Mouse (Mus musculus): ENCODE data around the gene Wbp2nl.
"Not testable (repeated sequence)": the region's sequence is repeated elsewhere in the genome, so short reads cannot be mapped to it uniquely, and the experiment has no call there.

The Wbp2nl gene

DNA sequence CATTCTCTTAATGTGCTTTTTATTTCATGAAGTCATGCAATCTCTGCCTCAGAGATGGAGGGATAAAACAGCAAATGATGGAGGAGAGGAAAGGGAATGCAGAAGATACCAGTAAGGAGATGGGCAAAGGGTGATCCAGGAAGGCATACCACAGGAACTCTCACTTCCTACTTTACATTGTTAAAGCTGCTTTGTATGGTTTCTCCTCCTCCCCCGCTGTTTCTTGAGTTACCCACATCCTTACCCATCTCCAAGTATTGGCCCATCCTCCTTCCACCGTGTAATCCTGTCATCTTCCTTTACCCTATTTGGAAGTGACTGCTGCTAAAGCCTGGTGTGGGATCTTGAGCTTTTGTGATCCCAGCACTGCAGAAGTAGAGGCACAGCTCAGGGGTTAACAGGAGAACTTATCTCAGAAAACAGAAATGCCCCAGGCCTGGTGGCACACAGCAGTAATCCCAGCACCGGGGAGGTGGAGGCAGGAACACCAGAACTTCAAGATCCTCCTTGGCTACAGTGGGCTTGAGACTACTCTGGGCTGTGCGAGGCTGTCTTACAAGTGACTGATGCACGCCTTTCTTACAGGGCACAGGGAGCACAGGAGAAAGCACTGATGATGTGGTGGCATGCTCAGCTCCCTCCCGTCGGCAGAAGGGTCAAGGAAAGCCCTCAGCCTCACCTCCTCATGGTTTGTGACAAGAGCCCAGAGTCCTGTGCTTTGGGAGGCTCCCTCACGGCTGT lies 49.7 kb downstream of the Wbp2nl start:
- no peak for DNase-seq (ENCODE audit: extremely low spot score, low spot score)

DNA sequence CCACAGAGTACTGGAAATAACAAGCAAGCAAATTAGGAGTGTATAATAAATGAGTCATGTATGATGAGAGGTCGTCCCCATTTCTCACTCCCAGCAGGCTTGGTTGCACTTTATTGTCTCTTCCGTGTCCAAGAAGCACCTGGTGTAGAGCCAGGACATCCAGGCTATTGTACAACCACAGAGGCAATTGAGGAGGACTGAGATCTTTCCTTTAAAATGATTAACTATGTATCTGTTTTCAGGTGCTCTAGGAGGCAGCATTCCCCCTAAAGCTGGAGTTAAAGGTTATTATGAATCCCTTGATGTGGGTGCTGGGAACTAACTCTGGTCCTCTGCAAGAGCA lies 50.2 kb downstream of the Wbp2nl start:
- no peak for DNase-seq (ENCODE audit: extremely low spot score, low spot score)

DNA sequence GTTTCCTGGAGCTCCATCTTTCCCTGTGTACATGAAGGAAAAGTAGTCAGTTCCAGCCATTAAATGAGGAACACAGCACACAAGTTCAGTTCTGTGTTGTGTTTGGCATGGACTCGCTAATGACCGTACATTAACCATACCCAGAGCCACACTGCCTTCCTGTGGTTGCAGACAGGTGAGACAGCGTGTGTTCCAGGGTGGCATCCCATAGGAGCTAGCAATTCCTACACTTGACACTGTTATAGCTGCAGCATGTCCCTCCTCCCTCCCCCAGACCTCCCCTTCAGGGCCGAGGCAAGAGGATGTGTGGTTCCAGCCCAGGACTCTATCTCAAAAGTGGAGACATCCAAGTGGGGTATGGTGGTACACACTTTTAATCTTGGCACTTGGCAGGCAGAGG lies 51.6 kb downstream of the Wbp2nl start:
- DNase-seq (ENCODE audit: extremely low spot score, low spot score): no peak

DNA sequence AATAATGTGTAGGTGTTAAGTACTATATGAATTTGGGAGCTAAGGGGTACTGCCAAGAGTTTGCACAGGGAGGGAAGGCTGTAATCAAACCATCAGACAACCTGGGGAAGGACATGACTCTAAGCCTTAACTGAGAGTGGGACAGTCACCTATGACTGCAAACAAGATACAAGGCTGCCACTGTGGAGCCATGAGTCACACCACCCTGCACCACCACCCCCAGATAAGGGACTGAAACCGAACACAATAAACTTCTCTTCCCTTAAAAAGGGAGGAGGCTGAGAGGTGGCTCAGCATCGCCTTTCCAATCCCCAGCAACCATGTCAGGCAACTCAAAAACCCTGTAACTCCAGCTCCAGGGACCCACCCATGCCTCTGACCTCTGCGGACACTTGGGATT lies 52.7 kb downstream of the Wbp2nl start:
- no peak for DNase-seq (ENCODE audit: extremely low spot score, low spot score)

DNA sequence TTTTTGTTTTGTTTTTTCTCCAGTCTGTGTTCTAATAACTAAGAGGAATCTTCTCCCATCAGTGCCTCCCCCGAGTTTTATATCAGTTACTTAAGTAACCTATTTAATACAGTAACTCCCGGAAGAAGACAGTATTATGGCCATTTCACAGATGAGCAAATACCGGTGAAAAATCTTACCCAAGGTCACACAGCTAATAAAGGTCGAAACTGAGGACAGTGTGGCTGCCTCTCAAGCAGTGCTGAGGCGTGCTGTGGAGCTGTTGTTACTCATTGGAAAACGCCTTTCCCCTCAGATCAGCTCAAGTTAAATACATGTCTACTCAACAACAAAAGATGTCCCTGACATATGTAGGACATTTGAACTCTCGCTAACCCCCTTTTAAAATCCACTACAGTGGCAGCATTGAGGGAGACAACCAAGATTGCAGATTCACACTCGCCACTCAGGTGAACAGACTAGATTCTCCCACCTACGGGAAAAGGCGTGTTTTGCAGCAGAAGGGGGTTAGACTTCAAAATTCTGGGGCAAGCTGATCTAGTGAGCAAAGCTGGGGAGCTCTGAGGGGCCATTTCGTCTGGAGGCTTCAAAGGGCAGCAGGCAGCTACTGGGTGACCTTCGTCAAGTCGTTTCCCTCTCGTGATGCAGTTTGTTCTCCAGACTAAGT lies 54.5 kb downstream of the Wbp2nl start:
- DNase-seq (ENCODE audit: extremely low spot score, low spot score): no peak

DNA sequence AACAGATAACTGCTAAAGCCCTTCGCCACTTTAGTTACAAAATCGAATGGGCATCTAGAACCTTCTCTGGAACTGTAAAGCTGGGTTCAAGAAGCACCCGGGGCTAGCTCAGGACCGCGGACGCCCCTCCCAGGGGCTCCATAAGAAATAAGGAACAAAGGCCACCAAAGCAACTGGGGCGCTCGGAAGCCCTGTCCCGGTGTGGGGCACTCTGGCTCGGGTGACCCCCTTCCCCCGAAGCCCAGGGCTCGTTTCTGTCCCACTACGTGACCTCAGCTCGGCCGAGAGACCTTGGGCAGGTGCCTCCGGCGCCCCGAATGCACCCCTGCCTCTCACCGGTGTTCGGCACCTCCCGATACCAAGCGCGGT lies 55.0 kb downstream of the Wbp2nl start:
- DNase-seq (ENCODE audit: extremely low spot score, low spot score): no peak

DNA sequence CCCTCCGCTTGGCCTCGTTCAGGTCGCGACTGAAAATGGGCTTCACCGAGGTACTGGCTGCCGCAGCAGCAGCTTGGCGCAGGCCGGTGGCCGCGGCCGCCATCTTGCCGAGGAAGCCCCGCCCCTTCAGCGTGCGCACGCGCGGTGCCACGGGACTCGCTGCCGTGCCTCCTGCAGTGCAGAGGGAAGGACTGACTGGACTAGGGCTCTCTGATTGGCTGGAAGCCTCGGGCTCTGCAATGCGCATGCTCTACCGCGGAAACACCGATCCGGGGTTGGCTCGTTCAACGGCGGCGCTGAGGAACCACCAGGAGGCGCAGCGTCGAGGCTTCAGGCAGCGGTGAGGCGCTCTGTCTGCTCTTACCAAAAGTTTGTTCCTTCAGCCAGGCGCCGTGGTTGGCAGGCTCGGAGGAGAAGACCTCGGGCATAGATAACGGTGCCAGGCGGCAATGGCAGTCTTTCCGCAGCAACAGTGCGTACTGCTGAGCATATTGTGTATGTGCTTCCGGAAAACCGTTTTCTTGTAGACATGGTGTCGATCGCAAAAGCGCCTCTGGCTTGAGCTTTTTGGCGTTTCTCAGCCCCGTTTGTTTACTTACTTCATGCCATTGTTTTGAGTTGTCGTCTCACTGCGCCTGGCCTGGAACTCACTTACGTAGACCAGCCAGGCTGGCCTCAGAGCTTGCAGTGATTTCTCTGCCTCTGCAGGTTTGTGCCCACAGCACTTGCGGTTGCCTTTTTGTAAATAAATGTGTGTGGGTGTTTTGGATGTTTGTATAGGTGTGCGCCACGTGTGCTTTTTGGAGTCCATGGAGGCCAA lies 55.6 kb downstream of the Wbp2nl start, which contains the start of gene Ndufa6:
Ndufa6 (minus strand) TSS at position 197 of the 820 bp plus-strand sequence.
- peak; percentile 96 for DNase-seq (ENCODE audit: extremely low spot score, low spot score)

DNA sequence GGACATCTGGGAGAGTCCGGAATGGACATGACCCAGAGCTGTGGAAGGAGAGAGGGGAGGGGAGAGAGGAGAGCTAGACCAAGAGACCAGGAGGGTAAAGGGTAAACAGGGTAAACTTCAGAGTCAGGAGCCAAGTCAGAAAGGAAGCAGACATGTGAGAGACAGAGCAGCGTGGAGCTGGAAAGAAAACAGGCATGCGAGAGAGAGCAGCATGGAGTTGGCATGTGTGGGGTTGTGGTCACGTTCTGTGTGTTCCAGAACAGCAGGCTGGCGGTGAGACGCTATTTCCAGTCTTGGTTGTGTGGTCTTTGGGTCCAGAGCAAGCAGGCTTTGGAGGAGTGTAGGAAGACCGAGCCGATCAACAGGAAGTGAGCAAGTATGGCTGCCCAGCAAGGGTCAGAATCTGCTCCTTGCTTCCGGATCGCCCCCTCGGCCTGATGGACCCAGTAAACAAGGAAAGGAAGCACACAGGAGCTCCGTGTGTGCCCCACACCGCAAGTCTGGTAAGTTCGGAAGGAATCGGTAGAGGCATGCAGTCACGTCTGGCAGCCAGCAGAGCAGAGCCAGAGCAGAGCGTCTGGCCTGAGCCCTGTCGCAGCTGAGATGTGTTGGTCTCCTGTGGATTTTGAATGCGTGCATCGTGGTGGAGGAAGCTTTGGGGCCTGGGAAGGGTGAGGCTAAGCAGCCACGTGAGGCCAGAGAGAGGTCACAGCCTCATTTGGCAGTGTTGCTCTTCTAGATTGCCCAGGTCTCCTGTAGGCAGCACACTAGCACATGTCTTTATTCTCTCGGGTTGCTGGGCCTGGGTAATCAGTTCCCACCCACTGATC lies 59.9 kb downstream of the Wbp2nl start:
- no peak for DNase-seq (ENCODE audit: extremely low spot score, low spot score)

DNA sequence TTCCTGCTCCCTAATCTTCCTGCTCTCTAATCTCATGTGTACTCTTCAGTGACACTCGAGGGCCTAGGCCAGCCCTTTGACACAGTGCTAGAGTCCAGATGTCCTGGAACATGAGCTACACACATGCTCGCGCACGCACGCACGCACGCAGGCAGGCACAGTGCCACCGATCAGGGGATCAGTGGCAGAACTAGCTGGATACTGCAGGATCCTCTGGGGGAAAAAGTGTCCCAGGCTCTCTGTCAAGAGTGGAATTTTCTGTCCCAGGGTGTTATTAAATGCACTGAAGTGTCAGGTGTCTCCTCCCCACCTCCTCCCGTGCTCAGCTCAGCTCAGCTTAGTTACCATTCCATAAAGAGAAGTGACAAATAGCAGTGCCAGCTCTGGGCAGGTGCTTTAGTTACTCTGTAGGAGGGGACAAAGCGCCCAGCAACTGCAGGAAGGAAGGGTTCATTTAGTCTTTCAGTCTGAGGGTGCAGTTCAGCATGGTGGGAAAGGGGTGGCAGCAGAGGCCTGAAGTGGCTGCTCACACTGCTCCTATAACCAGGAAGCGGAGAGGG lies 62.8 kb downstream of the Wbp2nl start:
- no peak for DNase-seq (ENCODE audit: extremely low spot score, low spot score)

DNA sequence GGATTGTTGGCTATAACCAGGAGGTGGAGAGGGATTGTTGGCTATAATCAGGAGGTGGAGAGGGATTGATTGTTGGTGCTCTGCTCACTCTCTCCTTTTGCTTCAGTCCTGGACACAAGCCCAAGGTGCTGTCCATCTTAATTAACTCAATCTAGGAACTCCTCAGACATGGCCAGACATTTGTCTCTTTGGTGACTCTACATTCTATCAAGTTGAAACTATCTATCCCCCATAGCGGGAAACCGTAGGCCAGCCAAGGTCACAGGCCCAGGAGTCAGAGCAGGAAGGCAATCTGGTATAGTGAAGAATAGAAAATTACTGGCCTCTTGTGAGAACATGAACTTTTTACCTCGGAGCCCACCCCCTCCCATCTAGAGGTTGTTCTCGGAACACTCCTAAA lies 63.5 kb downstream of the Wbp2nl start:
- no peak for DNase-seq (ENCODE audit: extremely low spot score, low spot score)

DNA sequence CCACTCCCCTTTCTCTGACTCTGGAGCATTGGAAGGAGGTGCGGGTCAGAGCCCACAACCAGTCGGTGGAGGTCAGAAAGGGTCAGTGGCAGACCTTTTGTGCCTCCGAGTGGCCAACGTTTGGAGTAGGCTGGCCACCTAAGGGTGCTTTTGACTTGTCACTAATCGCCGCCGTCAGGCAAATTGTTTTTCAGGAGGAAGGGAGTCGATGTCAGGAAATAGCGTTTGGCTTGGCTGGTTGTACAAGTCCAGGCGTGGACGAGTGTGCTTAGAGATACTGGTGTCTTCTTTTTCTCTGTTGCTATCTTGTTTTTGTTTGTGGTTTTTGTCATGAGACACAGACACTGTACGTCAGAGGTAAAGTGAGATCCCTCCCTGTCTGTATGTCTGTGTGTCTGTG lies 65.0 kb downstream of the Wbp2nl start:
- not testable (repeated sequence) for DNase-seq (ENCODE audit: extremely low spot score, low spot score)
